Mouse (Mus musculus) limb, embryonic 11.5 days (tissue): ENCODE results near the gene Sfxn5. TPM values are rescaled to one million over a fixed set of nuclear protein-coding genes. Genes with fewer than 3 reads are reported as not detected.
A peak's percentile ranks its signal among the peaks of the same experiment; 100 is the strongest.

ENCODE experiments used
- ATAC-seq: fragments of 200-750 bp; cut with Nextera tagmentation; 2 replicates; pipeline ENCODE4 v1.8.0; 2017; ENCODE audit warnings: low read depth; ENCODE audit not compliant: insufficient number of reproducible peaks, low FRiP score, low TSS enrichment
- DNase-seq: peaks from one replicate; pipeline ENCODE4 v3.0.0-alpha.2; 2015; ENCODE audit warnings: low spot score
- H3K27ac ChIP-seq: fragments of 300-500 bp; sonication (generic); replicated peaks from 2 replicates; pipeline ENCODE4 v1.5.1; 2014; ENCODE audit warnings: low read depth, mild to moderate bottlenecking, low read length
- H3K27me3 ChIP-seq: fragments of 300-500 bp; sonication (generic); 2 replicates; pipeline ENCODE4 v1.6.1; 2014; ENCODE audit warnings: mild to moderate bottlenecking, low read length, mixed read lengths; ENCODE audit not compliant: control insufficient read depth, insufficient read depth
- H3K36me3 ChIP-seq: fragments of 300-500 bp; sonication (generic); 2 replicates; pipeline ENCODE4 v1.6.1; 2014; ENCODE audit warnings: mild to moderate bottlenecking, low read length, moderate library complexity, mixed read lengths; ENCODE audit not compliant: control insufficient read depth, insufficient read depth
- H3K4me1 ChIP-seq: fragments of 300-500 bp; sonication (generic); 2 replicates; pipeline ENCODE4 v1.6.1; 2014; ENCODE audit warnings: low read length, mixed read lengths; ENCODE audit not compliant: control insufficient read depth, insufficient read depth
- H3K4me2 ChIP-seq: fragments of 300-500 bp; sonication (generic); 2 replicates; pipeline ENCODE4 v1.6.1; 2014; ENCODE audit warnings: low read depth, mild to moderate bottlenecking, moderate library complexity; ENCODE audit not compliant: severe bottlenecking
- H3K4me3 ChIP-seq: fragments of 300-500 bp; sonication (generic); 2 replicates; pipeline ENCODE4 v1.5.1; 2014; ENCODE audit warnings: low read depth, low read length
- H3K9ac ChIP-seq: fragments of 300-500 bp; sonication (generic); 2 replicates; pipeline ENCODE4 v1.6.1; 2014; ENCODE audit warnings: mild to moderate bottlenecking, low read length
- H3K9me3 ChIP-seq: fragments of 300-500 bp; sonication (generic); 2 replicates; pipeline ENCODE4 v1.6.1; 2016; ENCODE audit warnings: low read length; ENCODE audit not compliant: control insufficient read depth
- WGBS: fragments of 180-500 bp; shearing (Covaris S2); extraction: QIAGEN DNeasy Blood & Tissue Kit; methylation state at CpG from one replicate; pipeline ENCODE4 v1.1.7; 2014; 5-methylcytosine and 5-hydroxymethylcytosine counted together
- polyA plus RNA-seq: library from polyadenylated mRNA; unstranded; fragments of >200 nt; fragmentation: Nextera tagmentation; extraction: Ambion mirVana; gene quantifications from 2 replicates; pipeline ENCODE4 v1.2.1, GENCODE M21; 2014

The Sfxn5 gene
- polyA plus RNA-seq, 1 experiment from 2014 or later: 4.8 TPM

- 88% methylated on average over 14 of the region's 14 CpGs for WGBS
- H3K9me3 ChIP-seq: no peaks in the 10 kb centered on the region
- no peak overlapping the region for H3K4me2 ChIP-seq
- H3K4me1 ChIP-seq: no peaks in the 10 kb centered on the region
- H3K9ac ChIP-seq: no peak overlapping the region
- H3K36me3 ChIP-seq: no peaks in the 10 kb centered on the region
- DNase-seq: no peak
- no peaks in the 10 kb centered on the region for H3K27me3 ChIP-seq
- no peak overlapping the region for H3K27ac ChIP-seq
- H3K4me3 ChIP-seq: no peak overlapping the region
- ATAC-seq: no peak
Observed at GRCm38 (mm10) chr6:85280871-85281270, 52.4 kb downstream of the Sfxn5 start.

- 78% methylated on average over 8 of the region's 8 CpGs for WGBS
- H3K9ac ChIP-seq: no peak overlapping the region
- H3K9me3 ChIP-seq: no peaks in the 10 kb centered on the region
- no peak overlapping the region for H3K27ac ChIP-seq
- H3K27me3 ChIP-seq: no peaks in the 10 kb centered on the region
- no peak overlapping the region for H3K4me2 ChIP-seq
- no peak overlapping the region for H3K4me3 ChIP-seq
- ATAC-seq (no peak), DNase-seq (no peak)
- no peaks in the 10 kb centered on the region for H3K4me1 ChIP-seq
- no peaks in the 10 kb centered on the region for H3K36me3 ChIP-seq
Observed at GRCm38 (mm10) chr6:85276571-85276970, 56.7 kb downstream of the Sfxn5 start.

GRCm38 (mm10) chr6:85272436-85272835 lies 60.8 kb downstream of the Sfxn5 start:
- Histone ChIP-seq H3K27ac (no peak overlapping the region), H3K4me3 (no peak overlapping the region), H3K36me3 (no peaks in the 10 kb centered on the region), H3K9ac (no peak overlapping the region), H3K4me1 (no peaks in the 10 kb centered on the region), H3K4me2 (no peak overlapping the region), H3K9me3 (no peaks in the 10 kb centered on the region), H3K27me3 (peaks cover 3% of the 10 kb centered on the region; the same call in 1 of the 2 replicates)
- DNase-seq (no peak), ATAC-seq (no peak)
- 91% methylated on average over 9 of the region's 9 CpGs for WGBS

- DNase-seq: no peak
- Histone ChIP-seq H3K27me3 (peaks cover 3% of the 10 kb centered on the region; the same call in 1 of the 2 replicates), H3K4me3 (no peak overlapping the region), H3K27ac (no peak overlapping the region), H3K9me3 (no peaks in the 10 kb centered on the region), H3K4me1 (peaks cover 17% of the 10 kb centered on the region), H3K9ac (no peak overlapping the region), H3K4me2 (no peak overlapping the region), H3K36me3 (no peaks in the 10 kb centered on the region)
- 40% methylated on average over 6 of the region's 6 CpGs for WGBS
- no peak for ATAC-seq
Observed at GRCm38 (mm10) chr6:85266060-85266459, 67.2 kb downstream of the Sfxn5 start.

GRCm38 (mm10) chr6:85264982-85265518 lies 68.2 kb downstream of the Sfxn5 start:
- no peak; the same call in 1 of the 2 replicates for ATAC-seq
- WGBS: 1% methylated on average over 15 of the region's 15 CpGs
- Histone ChIP-seq H3K4me1 (peaks cover 17% of the 10 kb centered on the region), H3K9ac (no peak overlapping the region), H3K36me3 (no peaks in the 10 kb centered on the region), H3K4me2 (peak overlapping the region; percentile 30; the same call in 1 of the 2 replicates), H3K27ac (no peak overlapping the region), H3K9me3 (no peaks in the 10 kb centered on the region), H3K4me3 (no peak overlapping the region), H3K27me3 (peaks cover 3% of the 10 kb centered on the region; the same call in 1 of the 2 replicates)
- DNase-seq: peak; percentile 72

GRCm38 (mm10) chr6:85262865-85263515 lies 70.2 kb downstream of the Sfxn5 start:
- H3K9me3 ChIP-seq: no peaks in the 10 kb centered on the region
- peaks cover 17% of the 10 kb centered on the region for H3K4me1 ChIP-seq
- DNase-seq (peak; percentile 72), ATAC-seq (no peak)
- H3K4me2 ChIP-seq: no peak overlapping the region
- no peak overlapping the region for H3K27ac ChIP-seq
- no peak overlapping the region for H3K9ac ChIP-seq
- no peak overlapping the region for H3K4me3 ChIP-seq
- WGBS: 95% methylated on average over 4 of the region's 4 CpGs
- no peaks in the 10 kb centered on the region for H3K36me3 ChIP-seq
- no peaks in the 10 kb centered on the region for H3K27me3 ChIP-seq

GRCm38 (mm10) chr6:85259094-85259630 lies 74.1 kb downstream of the Sfxn5 start:
- WGBS: 51% methylated on average over 12 of the region's 12 CpGs
- H3K4me3 ChIP-seq: no peak overlapping the region
- peaks cover 1% of the 10 kb centered on the region; the same call in 1 of the 2 replicates for H3K4me1 ChIP-seq
- DNase-seq (no peak), ATAC-seq (no peak)
- H3K27ac ChIP-seq: no peak overlapping the region
- H3K9me3 ChIP-seq: no peaks in the 10 kb centered on the region
- H3K36me3 ChIP-seq: no peaks in the 10 kb centered on the region
- H3K9ac ChIP-seq: no peak overlapping the region
- no peaks in the 10 kb centered on the region for H3K27me3 ChIP-seq
- H3K4me2 ChIP-seq: no peak overlapping the region

- Histone ChIP-seq H3K9ac (no peak overlapping the region), H3K9me3 (no peaks in the 10 kb centered on the region), H3K4me3 (no peak overlapping the region), H3K36me3 (no peaks in the 10 kb centered on the region), H3K4me2 (no peak overlapping the region), H3K27me3 (no peaks in the 10 kb centered on the region), H3K4me1 (peaks cover 5% of the 10 kb centered on the region), H3K27ac (no peak overlapping the region)
- no peak for DNase-seq
- 76% methylated on average over 6 of the region's 6 CpGs for WGBS
- no peak for ATAC-seq
Observed at GRCm38 (mm10) chr6:85255578-85255977, 77.6 kb downstream of the Sfxn5 start.
